Mouse (Mus musculus): ENCODE measurements around the gene Tac2. TPM values are rescaled to one million over a fixed set of nuclear protein-coding genes. Genes with fewer than 3 reads are reported as not detected.

Tac2 gene
- polyA plus RNA-seq, 1 experiment from 2014 or later = 1.8 TPM

GRCm38 (mm10) chr10:127708850-127709370 is 15.4 kb upstream of the Tac2 start:
- Histone ChIP-seq H3K4me2 (ENCODE audit: low read depth, low read length) (no peak overlapping the region), H3K27me3 (ENCODE audit: control insufficient read depth, insufficient read depth, low read length) (no peaks in the 10 kb centered on the region), H3K4me1 (ENCODE audit: control insufficient read depth, insufficient read depth, low read length) (no peaks in the 10 kb centered on the region), H3K9me3 (replicated peaks; ENCODE audit: control insufficient read depth, low read length) (no peaks in the 10 kb centered on the region), H3K9ac (ENCODE audit: low read length) (no peak overlapping the region), H3K36me3 (ENCODE audit: control insufficient read depth, insufficient read depth, low read length) (no peaks in the 10 kb centered on the region), H3K27ac (ENCODE audit: low read length) (no peak overlapping the region), H3K4me3 (replicated peaks; ENCODE audit: low read length) (no peak overlapping the region)
- ATAC-seq (ENCODE audit: insufficient read depth, low FRiP score) = no peak
- 79% methylated on average over 3 of the region's 3 CpGs for WGBS

GRCm38 (mm10) chr10:127710331-127710730 is 13.9 kb upstream of the Tac2 start:
- no peaks in the 10 kb centered on the region for H3K4me1 ChIP-seq (ENCODE audit: control insufficient read depth, insufficient read depth, low read length)
- no peaks in the 10 kb centered on the region for H3K9me3 ChIP-seq (replicated peaks; ENCODE audit: control insufficient read depth, low read length)
- H3K4me2 ChIP-seq (ENCODE audit: low read depth, low read length) = no peak overlapping the region
- WGBS = 74% methylated on average over 13 of the region's 13 CpGs
- H3K9ac ChIP-seq (ENCODE audit: low read length) = no peak overlapping the region
- no peaks in the 10 kb centered on the region for H3K27me3 ChIP-seq (ENCODE audit: control insufficient read depth, insufficient read depth, low read length)
- H3K4me3 ChIP-seq (replicated peaks; ENCODE audit: low read length) = no peak overlapping the region
- no peaks in the 10 kb centered on the region for H3K36me3 ChIP-seq (ENCODE audit: control insufficient read depth, insufficient read depth, low read length)
- no peak overlapping the region for H3K27ac ChIP-seq (ENCODE audit: low read length)
- no peak for ATAC-seq (ENCODE audit: insufficient read depth, low FRiP score)

- ATAC-seq (ENCODE audit: insufficient read depth, low FRiP score) = no peak
- no peaks in the 10 kb centered on the region for H3K9me3 ChIP-seq (replicated peaks; ENCODE audit: control insufficient read depth, low read length)
- no peaks in the 10 kb centered on the region for H3K4me1 ChIP-seq (ENCODE audit: control insufficient read depth, insufficient read depth, low read length)
- H3K36me3 ChIP-seq (ENCODE audit: control insufficient read depth, insufficient read depth, low read length) = no peaks in the 10 kb centered on the region
- H3K4me3 ChIP-seq (replicated peaks; ENCODE audit: low read length) = no peak overlapping the region
- no peak overlapping the region for H3K4me2 ChIP-seq (ENCODE audit: low read depth, low read length)
- 77% methylated on average over 6 of the region's 6 CpGs for WGBS
- H3K27ac ChIP-seq (ENCODE audit: low read length) = no peak overlapping the region
- H3K9ac ChIP-seq (ENCODE audit: low read length) = no peak overlapping the region
- H3K27me3 ChIP-seq (ENCODE audit: control insufficient read depth, insufficient read depth, low read length) = no peaks in the 10 kb centered on the region
Observed at GRCm38 (mm10) chr10:127712736-127713135, 11.5 kb upstream of the Tac2 start.

- peak overlapping the region; percentile 50 for H3K4me2 ChIP-seq (ENCODE audit: low read depth, low read length)
- ATAC-seq (ENCODE audit: insufficient read depth, low FRiP score) = peak; percentile 69
- WGBS = 18% methylated on average over 20 of the region's 20 CpGs
Observed at GRCm38 (mm10) chr10:127721671-127722418, 2.4 kb upstream of the Tac2 start.

DNA sequence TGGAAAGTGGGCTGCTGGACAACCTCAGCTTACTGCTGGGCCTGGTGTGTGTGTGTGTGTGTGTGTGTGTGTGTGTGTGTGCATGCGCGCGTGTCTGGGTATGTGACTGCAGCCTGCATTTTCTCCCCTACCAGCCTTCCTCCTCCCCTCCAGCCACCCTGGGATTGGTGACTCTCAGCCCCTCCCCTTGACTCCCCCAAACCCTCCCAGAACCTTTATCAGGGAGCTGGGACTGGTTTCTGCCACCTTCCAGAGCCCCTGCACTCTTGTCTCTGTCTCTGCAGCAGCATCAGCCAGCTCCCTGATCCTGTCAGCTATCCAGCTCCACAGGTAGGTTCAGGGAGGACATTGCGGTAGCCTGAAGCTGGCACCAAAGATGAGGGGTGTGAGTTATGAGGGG is 858 bp downstream of the Tac2 start:
- WGBS = 65% methylated on average over 4 of the region's 4 CpGs
- Histone ChIP-seq H3K9me3 (replicated peaks; ENCODE audit: control insufficient read depth, low read length) (no peaks in the 10 kb centered on the region), H3K36me3 (ENCODE audit: control insufficient read depth, insufficient read depth, low read length) (no peaks in the 10 kb centered on the region), H3K9ac (ENCODE audit: low read length) (no peak overlapping the region), H3K27ac (ENCODE audit: low read length) (no peak overlapping the region), H3K4me2 (ENCODE audit: low read depth, low read length) (no peak overlapping the region), H3K4me1 (ENCODE audit: control insufficient read depth, insufficient read depth, low read length) (peaks cover 7% of the 10 kb centered on the region; the same call in 1 of the 2 replicates), H3K4me3 (replicated peaks; ENCODE audit: low read length) (no peak overlapping the region), H3K27me3 (ENCODE audit: control insufficient read depth, insufficient read depth, low read length) (no peaks in the 10 kb centered on the region)
- no peak for ATAC-seq (ENCODE audit: insufficient read depth, low FRiP score)

More at GRCm38 (mm10) chr10:127721671-127722418, 2.4 kb upstream of the Tac2 start:
- peak overlapping the region; percentile 92 for H3K27ac ChIP-seq (ENCODE audit: low read length)
- no peaks in the 10 kb centered on the region for H3K27me3 ChIP-seq (ENCODE audit: control insufficient read depth, insufficient read depth, low read length)
- H3K4me1 ChIP-seq (ENCODE audit: control insufficient read depth, insufficient read depth, low read length) = peaks cover 7% of the 10 kb centered on the region; the same call in 1 of the 2 replicates
- peak overlapping the region; percentile 32 for H3K4me3 ChIP-seq (replicated peaks; ENCODE audit: low read length)
- H3K36me3 ChIP-seq (ENCODE audit: control insufficient read depth, insufficient read depth, low read length) = no peaks in the 10 kb centered on the region
- H3K9ac ChIP-seq (ENCODE audit: low read length) = peak overlapping the region; percentile 70
- H3K9me3 ChIP-seq (replicated peaks; ENCODE audit: control insufficient read depth, low read length) = no peaks in the 10 kb centered on the region

GRCm38 (mm10) chr10:127728437-127728836 is 4.2 kb downstream of the Tac2 start:
- H3K9me3 ChIP-seq (replicated peaks; ENCODE audit: control insufficient read depth, low read length) = no peaks in the 10 kb centered on the region
- H3K9ac ChIP-seq (ENCODE audit: low read length) = no peak overlapping the region
- H3K27me3 ChIP-seq (ENCODE audit: control insufficient read depth, insufficient read depth, low read length) = no peaks in the 10 kb centered on the region
- WGBS = 74% methylated on average over 8 of the region's 8 CpGs
- H3K4me2 ChIP-seq (ENCODE audit: low read depth, low read length) = no peak overlapping the region
- no peaks in the 10 kb centered on the region for H3K36me3 ChIP-seq (ENCODE audit: control insufficient read depth, insufficient read depth, low read length)
- no peak overlapping the region for H3K4me3 ChIP-seq (replicated peaks; ENCODE audit: low read length)
- H3K27ac ChIP-seq (ENCODE audit: low read length) = no peak overlapping the region
- no peak for ATAC-seq (ENCODE audit: insufficient read depth, low FRiP score)
- 0 out of 2 replicates have a peak, but pooled peaks cover 4% of the 10 kb centered on the region for H3K4me1 ChIP-seq (ENCODE audit: control insufficient read depth, insufficient read depth, low read length)

DNA sequence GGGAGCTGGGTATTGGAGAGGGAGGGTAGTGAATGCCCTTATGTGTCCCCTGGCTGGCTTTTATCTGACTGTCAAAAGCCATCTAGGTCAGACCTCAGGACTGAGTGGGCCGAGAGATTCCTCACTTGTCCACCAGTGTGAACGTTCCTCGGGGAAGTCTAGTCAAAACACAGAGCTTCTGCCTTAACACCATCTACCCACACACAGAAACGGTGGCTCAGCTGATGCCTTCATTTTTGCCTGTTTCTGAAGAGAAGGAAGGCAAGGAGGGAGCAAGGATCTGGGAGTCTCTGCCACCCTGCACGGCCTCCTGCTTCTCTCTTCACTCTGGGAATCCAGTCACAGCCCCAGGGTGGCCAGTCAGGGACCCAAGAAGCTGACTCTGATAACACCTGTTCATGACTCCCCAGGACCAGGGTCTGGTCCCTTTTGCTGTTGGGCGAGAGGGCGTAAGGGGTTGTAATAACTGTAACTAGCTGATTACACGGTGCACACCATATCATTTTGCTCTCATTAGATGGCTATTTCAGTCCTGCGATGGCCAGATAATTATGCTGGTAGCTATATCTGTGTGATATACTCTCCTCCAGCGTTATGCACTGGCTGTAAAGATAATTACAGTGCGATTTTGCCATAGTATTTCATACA is 6.1 kb downstream of the Tac2 start:
- H3K27me3 ChIP-seq (ENCODE audit: control insufficient read depth, insufficient read depth, low read length) = no peaks in the 10 kb centered on the region
- no peak for ATAC-seq (ENCODE audit: insufficient read depth, low FRiP score)
- H3K4me1 ChIP-seq (ENCODE audit: control insufficient read depth, insufficient read depth, low read length) = 0 out of 2 replicates have a peak, but pooled peaks cover 4% of the 10 kb centered on the region
- H3K27ac ChIP-seq (ENCODE audit: low read length) = no peak overlapping the region
- H3K9ac ChIP-seq (ENCODE audit: low read length) = no peak overlapping the region
- H3K4me2 ChIP-seq (ENCODE audit: low read depth, low read length) = no peak overlapping the region
- no peak overlapping the region for H3K4me3 ChIP-seq (replicated peaks; ENCODE audit: low read length)
- H3K36me3 ChIP-seq (ENCODE audit: control insufficient read depth, insufficient read depth, low read length) = no peaks in the 10 kb centered on the region
- peaks cover 4% of the 10 kb centered on the region for H3K9me3 ChIP-seq (replicated peaks; ENCODE audit: control insufficient read depth, low read length)
- 73% methylated on average over 11 of the region's 11 CpGs for WGBS

DNA sequence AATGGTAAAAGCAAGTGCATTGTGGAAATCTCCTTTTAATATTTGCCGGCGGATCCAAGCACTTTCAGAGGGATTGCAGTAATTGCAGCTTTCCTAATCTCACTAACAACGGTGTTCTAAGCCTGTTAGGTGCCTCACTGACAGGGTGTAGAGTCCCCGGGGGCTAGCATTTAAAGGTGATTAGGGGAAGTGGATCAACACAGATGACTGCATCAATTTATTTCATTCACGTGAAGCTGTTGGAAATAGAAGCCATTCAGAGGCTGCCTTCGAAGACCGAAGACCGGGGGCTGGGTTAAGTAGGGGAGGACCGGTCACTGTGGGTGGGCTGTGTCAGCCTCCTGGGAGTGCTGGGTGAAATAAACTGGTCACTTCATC is 6.6 kb downstream of the Tac2 start:
- Histone ChIP-seq H3K9me3 (replicated peaks; ENCODE audit: control insufficient read depth, low read length) (peaks cover 4% of the 10 kb centered on the region), H3K27me3 (ENCODE audit: control insufficient read depth, insufficient read depth, low read length) (no peaks in the 10 kb centered on the region), H3K27ac (ENCODE audit: low read length) (no peak overlapping the region), H3K4me3 (replicated peaks; ENCODE audit: low read length) (no peak overlapping the region), H3K4me1 (ENCODE audit: control insufficient read depth, insufficient read depth, low read length) (0 out of 2 replicates have a peak, but pooled peaks cover 4% of the 10 kb centered on the region), H3K36me3 (ENCODE audit: control insufficient read depth, insufficient read depth, low read length) (no peaks in the 10 kb centered on the region), H3K9ac (ENCODE audit: low read length) (0 out of 2 replicates have a peak overlapping the region, but pooled peaks have one; percentile 29), H3K4me2 (ENCODE audit: low read depth, low read length) (no peak overlapping the region)
- no peak for ATAC-seq (ENCODE audit: insufficient read depth, low FRiP score)
- WGBS = 45% methylated on average over 9 of the region's 9 CpGs

DNA sequence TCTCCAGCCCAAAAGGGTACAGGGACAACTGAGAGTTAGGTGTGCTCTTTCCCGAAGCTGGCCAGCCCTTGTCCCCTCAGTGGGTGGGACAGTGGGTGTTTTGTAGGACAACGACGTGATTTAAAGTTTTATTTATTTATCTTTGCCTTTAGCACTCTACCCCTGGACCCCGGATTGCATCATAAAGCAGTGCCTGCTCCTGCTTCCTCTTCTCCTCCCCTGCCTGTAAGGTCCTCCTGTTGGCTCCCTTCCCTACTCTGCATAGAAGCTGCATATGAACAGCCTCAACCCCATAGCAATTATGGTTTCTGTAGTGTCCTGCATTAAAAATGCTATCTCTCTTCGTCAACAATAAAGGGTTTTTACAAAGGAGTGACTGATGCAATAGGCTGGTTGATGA is 7.1 kb downstream of the Tac2 start:
- Histone ChIP-seq H3K9ac (ENCODE audit: low read length) (0 out of 2 replicates have a peak overlapping the region, but pooled peaks have one; percentile 29), H3K27ac (ENCODE audit: low read length) (no peak overlapping the region), H3K4me2 (ENCODE audit: low read depth, low read length) (no peak overlapping the region), H3K9me3 (replicated peaks; ENCODE audit: control insufficient read depth, low read length) (peaks cover 4% of the 10 kb centered on the region), H3K36me3 (ENCODE audit: control insufficient read depth, insufficient read depth, low read length) (no peaks in the 10 kb centered on the region), H3K4me3 (replicated peaks; ENCODE audit: low read length) (no peak overlapping the region), H3K4me1 (ENCODE audit: control insufficient read depth, insufficient read depth, low read length) (0 out of 2 replicates have a peak, but pooled peaks cover 4% of the 10 kb centered on the region), H3K27me3 (ENCODE audit: control insufficient read depth, insufficient read depth, low read length) (no peaks in the 10 kb centered on the region)
- ATAC-seq (ENCODE audit: insufficient read depth, low FRiP score) = no peak
- 24% methylated on average over 5 of the region's 5 CpGs for WGBS
